Mouse (Mus musculus): ENCODE measurements at regions not wholly inside any gene's neighbourhood (a gene's known extent, or its start where the extent isn't known, plus 50 kb on each side); places are given as distances from the start of the nearest gene placed in this dataset.

GRCm38 (mm10) chr8:12076811-12077375, 201.7 kb upstream of the A230072I06Rik start:
- DNase-seq = no peak

GRCm38 (mm10) chr8:12077896-12078295, 200.7 kb upstream of the A230072I06Rik start:
- DNase-seq = no peak

DNA sequence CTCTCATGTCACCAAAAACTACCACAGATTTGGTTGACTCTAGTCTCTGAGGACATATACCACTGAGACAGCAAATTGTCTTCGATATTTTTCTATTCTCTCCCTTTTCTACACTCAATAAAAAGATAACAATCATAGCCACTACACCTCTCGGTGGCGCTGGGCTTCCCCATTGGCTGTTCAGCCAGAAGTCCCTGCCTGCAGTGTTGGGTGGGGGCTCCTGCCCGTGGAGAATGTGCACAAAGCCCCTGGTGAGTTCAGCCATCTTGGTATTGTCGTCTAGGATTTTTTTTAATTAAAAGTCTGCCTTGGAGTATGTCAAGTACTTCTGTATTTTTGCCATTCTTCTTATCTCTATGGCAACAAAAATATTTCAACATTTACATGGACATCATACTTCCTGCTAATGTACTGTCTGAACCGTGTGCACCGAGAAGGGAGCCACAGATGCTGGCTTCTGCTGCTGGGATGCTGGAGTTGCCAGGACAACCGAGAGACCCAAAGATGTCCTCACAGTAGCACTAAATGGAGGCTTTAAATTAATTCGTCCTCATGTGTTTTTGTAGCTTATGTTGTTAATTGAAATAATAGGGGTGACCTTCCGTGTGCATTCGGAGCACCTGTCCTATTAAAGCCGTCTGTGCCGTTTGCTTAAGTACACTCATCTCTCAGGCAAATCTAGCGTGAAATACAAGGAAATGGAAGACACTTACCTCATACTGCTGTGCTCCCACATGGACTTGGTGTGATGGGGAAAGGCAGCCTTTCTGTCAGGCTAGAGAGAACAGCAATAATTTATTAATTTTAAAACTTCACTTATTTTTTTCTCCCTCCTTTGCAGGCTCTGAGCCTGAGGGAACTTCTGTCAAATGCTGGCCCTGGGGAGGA, 199.7 kb upstream of the A230072I06Rik start:
- no peak for DNase-seq

- DNase-seq = no peak
Measured at GRCm38 (mm10) chr8:12081536-12081935, 197.1 kb upstream of the A230072I06Rik start.

- DNase-seq = no peak
Measured at GRCm38 (mm10) chr8:12087192-12087800, 191.3 kb upstream of the A230072I06Rik start.

DNA sequence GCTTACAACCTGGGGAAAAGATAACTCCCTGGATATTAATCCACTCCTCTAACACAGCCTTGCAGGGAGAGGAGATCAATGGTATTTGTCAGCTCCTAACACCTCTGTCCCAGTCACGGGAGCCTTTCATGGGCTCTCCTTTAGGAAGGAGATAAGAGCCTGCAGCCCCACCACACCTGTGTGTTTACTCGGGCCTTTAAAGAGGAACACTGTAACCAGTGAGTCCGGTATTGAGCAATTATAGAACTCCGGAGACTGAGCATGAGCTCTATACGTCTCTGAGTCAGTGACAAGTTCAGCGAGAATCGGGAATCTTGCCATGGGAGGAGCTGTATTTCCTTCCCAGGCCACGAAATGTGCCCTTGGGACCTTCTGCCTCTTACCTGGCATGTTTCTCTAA, 178.5 kb upstream of the A230072I06Rik start:
- no peak for DNase-seq

- DNase-seq = no peak
Measured at GRCm38 (mm10) chr8:12103296-12103695, 175.3 kb upstream of the A230072I06Rik start.

- DNase-seq = no peak
Measured at GRCm38 (mm10) chr8:12105106-12105901, 173.3 kb upstream of the A230072I06Rik start.

- DNase-seq = no peak
Measured at GRCm38 (mm10) chr8:12108578-12108977, 170.0 kb upstream of the A230072I06Rik start.

DNA sequence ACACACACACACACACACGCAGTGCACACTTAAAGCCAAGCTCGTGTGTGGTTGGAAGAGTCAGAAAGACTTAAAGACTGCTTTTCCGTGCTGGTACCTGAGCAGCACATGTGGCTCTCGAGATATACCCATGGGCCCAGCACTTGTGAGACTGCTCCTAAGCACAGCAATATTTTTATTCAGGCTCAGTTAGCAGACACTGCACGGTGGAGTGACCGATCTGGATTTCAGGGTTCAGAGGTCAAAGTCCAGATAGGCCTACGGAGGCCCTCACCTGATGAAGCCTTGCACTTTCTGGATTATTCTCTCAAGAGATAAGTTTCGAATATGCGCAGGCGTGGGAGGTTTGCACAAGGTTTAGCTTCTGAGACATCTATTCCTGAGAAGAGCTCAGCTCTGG, 167.0 kb upstream of the A230072I06Rik start:
- DNase-seq = no peak

DNA sequence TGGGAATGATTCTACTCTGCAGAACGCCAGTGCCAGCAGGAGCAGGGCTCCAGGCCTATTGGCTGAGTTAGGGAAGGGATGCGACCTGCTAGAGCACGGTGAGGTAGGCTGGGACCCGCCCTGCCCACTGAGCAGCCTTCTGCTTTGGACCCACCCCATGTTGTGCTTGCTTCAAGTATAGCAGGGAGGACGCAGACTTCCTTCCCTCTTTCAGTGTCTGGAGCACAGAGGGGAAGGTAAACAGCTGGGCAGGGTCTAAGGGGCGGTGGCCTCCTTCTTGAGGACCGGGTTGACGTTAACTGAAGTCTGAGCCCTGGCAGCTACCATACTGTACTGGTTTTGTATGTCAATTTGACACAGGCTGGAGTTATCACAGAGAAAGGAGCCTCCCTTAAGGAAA, 165.6 kb upstream of the A230072I06Rik start:
- no peak for DNase-seq

DNA sequence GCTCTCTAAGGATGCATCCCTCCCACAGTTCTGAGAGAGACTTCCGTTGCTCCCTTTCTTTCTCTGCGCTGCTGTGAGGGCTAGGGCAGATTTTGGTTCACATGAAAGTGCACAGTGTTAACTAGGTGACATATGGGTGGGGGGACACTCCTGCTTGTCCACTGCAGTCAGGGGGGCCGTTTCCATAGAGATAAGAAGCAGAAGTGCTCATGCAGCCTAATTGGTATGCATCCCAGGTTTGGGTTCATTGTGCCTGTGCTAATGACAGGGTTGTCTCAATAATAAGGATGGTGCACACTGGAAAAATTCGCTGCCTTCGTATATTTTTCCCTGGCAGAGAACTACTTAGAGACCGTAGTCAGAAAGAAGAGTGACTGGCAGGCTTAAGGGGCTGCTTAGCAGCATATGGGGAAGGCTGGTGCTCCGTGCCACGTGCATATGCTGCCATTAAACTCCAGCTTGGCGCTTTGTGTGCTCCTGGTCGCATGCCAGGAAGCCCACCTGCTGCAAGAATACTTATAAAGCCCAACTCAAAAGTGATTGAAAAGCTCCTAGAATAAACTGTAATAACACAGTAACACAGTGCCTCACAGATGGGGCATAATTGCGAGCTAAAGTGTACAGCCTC, 152.1 kb upstream of the A230072I06Rik start:
- DNase-seq = no peak

DNA sequence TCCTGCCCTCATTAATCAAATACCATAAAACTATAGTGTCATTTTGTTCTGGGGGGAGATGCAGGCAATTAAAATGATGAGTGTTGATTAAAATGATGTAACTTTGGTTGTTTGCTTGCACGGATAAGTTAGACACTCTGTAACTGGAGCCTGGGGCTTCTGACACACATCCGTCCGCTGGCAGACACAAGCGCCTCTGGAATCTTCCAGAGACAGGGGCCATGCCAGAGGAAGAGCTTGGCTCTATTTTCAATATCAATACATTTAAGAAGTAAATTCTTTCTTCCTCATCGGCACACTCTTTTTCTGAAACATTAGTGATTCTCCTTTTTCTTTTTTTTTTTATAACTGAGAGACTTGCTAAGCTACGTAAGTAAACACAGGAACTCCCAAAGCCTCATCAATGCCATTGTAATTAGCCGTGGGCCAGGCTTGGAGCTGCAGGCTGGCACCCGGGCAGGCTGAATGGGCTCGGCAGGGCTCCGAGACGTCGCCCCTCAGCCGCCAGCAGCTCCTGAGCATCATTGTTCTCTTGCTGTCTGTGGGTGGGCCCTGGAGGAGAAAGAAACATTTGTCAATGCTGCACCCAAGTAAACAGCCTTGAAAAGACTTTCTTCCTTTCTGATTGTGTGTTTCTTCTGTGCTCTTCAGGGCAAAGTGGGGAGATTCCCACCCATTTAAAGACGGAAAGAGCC, 151.4 kb upstream of the A230072I06Rik start:
- no peak for DNase-seq

- DNase-seq = no peak
Measured at GRCm38 (mm10) chr8:12127801-12128490, 150.7 kb upstream of the A230072I06Rik start.

GRCm38 (mm10) chr8:12130591-12130990, 148.0 kb upstream of the A230072I06Rik start:
- DNase-seq = no peak

DNA sequence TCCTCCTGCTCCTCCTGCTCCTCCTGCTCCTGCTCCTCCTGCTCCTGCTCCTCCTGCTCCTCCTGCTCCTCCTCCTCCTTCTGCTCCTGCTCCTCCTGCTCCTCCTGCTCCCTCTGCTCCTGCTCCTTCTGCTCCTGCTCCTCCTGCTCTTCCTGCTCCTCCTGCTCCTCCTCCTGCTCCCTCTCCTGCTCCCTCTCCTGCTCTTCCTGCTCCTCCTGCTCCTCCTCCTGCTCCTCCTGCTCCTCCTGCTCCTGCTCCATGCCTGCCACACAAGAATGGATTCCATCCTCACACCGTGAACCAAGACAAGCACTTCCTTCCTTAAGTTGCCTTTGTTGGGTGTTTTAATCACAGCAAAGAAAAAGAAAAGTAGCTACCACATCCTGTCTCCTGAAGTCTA, 144.4 kb upstream of the A230072I06Rik start:
- no peak for DNase-seq

DNA sequence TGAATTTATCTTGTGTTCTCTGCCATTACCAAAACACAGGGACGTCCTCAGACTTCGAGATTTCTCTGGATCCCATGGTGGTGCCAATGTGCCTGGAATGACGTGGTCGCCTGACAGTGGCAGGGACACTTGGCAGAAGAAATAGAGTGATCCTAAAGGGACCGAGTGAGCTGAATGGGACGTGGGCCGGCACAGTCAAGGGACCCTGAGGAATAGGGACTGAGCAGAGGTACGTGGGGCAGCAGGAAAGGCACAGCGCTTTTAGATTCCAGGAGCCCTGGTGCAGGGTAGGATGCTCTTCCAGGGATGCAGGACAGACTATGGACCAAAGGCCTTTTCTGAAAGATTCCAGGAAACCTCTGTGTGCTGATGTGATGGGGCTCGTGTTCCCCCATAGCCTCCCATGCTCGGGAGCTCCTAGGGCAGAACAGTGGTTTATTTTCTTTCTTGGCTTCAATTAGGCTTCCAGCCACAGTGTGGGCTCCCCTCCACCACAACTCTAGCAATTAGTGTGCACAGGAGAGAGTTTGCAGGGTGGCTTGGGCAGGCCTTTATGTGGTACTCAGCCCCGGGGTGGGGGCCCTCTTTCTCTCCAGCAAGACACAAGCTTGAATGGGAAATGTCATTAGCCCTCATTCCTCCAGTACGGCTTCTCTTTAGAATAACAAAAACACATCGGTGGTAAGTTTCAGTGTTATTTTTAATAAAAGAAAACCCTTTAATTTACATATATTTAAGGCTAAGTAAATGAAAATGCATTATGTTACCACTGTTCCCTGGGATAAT, 143.0 kb upstream of the A230072I06Rik start:
- DNase-seq = no peak

DNA sequence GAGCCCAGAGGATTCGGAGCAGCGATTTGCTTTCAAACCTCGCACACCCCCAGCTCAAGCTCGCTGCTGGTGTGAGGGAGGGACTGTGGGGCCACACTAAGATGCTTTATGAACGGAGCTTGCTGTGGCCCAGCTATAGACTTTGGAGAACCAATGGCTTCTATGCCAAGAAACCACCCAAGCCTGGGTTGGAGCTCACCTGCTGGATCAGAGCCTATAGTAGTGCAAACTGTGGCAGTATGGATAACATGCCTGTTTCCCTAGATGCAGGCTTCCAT, 142.5 kb upstream of the A230072I06Rik start:
- no peak for DNase-seq

DNA sequence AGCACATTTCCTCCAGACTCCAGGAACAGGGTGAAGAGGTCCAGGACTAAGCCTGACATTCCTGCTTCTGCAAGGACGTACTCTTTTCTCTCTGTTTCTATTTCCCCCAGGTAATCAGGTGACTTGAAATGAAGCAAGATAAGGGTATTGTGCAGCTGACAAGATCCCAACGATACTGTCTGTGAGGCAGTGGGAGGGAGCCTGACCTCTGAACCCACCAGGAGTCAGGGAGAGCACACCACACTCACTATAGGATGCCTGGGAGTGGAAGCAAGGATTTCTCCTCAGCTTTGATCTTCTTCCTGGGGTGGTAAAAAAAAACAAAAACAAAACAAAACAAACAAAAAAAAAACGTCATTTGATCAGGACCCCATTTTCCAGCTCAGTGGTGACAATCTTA, 141.1 kb upstream of the A230072I06Rik start:
- DNase-seq = no peak

DNA sequence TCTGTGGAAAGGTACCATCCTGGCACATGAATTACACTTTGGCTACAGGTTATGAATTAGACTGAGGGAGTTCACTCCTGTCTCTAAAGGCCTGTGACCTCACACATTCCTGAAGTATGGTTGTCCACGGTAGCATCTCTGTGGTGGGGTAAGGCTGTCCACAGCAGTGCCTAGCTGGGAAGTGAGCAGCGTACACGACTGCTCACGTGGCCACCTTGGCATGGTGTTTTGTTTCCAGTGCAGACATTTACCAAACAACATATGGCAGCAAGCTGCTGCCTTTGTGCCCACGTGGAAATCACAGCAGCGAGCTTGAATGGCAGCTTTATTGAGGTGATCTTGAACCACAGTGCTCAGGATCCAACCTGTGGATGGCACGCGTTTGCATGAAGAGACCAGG, 140.7 kb upstream of the A230072I06Rik start:
- DNase-seq = no peak

DNA sequence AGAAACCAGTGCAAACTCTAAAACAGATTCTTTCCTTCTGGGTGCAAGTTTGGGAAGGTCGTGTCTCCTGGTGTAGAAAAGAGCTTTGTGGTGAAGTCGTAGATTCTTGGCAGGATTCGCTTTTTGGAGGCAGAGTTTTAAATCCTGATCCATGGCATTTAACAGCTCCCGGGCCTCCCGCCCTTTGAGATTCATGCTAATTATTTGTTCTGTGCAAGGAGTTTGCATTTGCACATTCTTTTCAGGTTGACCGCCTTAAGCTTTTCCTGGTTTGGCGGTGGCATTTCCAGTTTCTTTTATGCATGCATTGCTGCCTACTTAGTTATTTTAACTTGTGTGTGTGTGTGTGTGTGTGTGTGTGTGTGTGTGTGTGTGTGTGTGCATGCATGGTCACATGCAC, 126.9 kb upstream of the A230072I06Rik start:
- peak in 1 of 2 experiments; percentile 22 for DNase-seq
